Mouse (Mus musculus): Measurements from ENCODE around the gene Maml3. TPM values are rescaled to one million over a fixed set of nuclear protein-coding genes. Genes with fewer than 3 reads are reported as not detected.

Maml3 gene
- polyA plus RNA-seq, 1 experiment from 2014 or later: 5.2 TPM

DNA sequence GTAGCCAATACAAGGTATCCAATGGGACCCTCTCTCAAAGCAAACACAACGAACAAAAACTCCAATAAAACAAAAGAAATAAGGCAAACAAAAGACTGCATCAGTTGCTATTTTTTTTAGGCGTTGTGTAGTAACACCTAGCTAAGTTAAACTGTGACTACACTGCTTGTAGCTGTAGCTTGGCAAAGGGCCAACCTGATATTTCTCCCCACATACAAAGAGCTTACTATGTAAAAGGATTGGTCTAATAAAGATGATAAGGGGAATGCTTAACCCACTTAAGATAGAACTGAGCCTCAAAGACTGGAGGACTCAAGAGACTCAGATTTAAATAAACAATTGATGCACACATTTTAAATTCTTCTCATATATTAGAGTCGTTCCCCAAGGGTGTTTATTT, 230.6 kb downstream of the Maml3 start:
- Histone ChIP-seq H3K4me2 (no peak overlapping the region), H3K9me3 (no peaks in the 10 kb centered on the region), H3K4me3 (replicated peaks) (no peak overlapping the region), H3K36me3 (no peaks in the 10 kb centered on the region), H3K27ac (0 out of 2 replicates have a peak overlapping the region, but pooled peaks have one; percentile 7), H3K4me1 (peaks cover 23% of the 10 kb centered on the region), H3K9ac (no peak overlapping the region), H3K27me3 (replicated peaks) (no peaks in the 10 kb centered on the region)
- ATAC-seq (ENCODE audit: insufficient read depth, low FRiP score, low read depth): no peak; the same call in 1 of the 2 replicates
- WGBS: 46% methylated on average over 3 of the region's 3 CpGs

DNA sequence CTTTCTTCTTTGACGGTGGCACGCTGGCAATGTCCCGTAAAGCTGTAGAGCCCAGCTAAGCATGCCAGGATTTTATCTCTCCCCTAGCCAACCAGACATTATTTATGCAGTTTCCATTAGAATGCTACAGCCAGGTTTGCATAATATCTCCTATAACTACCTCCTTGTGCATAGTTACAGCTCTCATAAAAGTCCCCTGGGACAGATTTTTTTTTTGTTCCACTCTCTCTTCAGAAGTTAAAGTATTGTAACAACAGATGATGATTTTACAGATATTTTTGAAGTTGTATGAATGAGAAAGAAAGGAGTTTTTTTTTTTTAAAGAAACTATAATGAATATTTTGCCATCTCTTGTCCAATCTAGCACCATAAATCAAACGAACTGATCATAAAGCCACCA, 232.1 kb downstream of the Maml3 start:
- Histone ChIP-seq H3K9ac (no peak overlapping the region), H3K27me3 (replicated peaks) (no peaks in the 10 kb centered on the region), H3K4me3 (replicated peaks) (no peak overlapping the region), H3K4me2 (no peak overlapping the region), H3K36me3 (no peaks in the 10 kb centered on the region), H3K27ac (no peak overlapping the region), H3K4me1 (peaks cover 31% of the 10 kb centered on the region), H3K9me3 (no peaks in the 10 kb centered on the region)
- WGBS: 64% methylated on average over 4 of the region's 4 CpGs
- no peak for ATAC-seq (ENCODE audit: insufficient read depth, low FRiP score, low read depth)

DNA sequence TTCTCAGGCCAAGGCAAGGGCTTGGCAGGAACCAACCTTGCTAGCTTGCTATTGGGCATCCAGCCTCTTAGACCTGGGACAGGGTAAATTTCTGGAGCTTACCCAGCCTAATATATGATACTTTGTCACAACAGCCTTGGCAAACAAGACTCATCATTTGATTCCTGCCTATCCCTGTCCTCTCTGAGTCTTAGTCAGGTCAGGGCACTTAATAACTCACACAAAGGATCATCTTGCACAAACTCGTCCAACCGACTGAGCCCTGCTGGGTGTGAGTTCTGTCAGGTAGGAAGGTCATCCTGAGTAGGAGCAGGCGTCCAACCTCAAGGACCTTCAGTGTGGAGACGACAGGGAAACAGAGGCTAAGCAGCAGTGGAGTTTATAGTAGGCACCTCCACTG, 233.5 kb downstream of the Maml3 start:
- 65% methylated on average over 4 of the region's 4 CpGs for WGBS
- no peak overlapping the region for H3K9ac ChIP-seq
- no peaks in the 10 kb centered on the region for H3K9me3 ChIP-seq
- no peak overlapping the region for H3K4me3 ChIP-seq (replicated peaks)
- peaks cover 31% of the 10 kb centered on the region for H3K4me1 ChIP-seq
- H3K36me3 ChIP-seq: no peaks in the 10 kb centered on the region
- no peak overlapping the region for H3K4me2 ChIP-seq
- no peak for ATAC-seq (ENCODE audit: insufficient read depth, low FRiP score, low read depth)
- H3K27me3 ChIP-seq (replicated peaks): no peaks in the 10 kb centered on the region
- H3K27ac ChIP-seq: no peak overlapping the region

DNA sequence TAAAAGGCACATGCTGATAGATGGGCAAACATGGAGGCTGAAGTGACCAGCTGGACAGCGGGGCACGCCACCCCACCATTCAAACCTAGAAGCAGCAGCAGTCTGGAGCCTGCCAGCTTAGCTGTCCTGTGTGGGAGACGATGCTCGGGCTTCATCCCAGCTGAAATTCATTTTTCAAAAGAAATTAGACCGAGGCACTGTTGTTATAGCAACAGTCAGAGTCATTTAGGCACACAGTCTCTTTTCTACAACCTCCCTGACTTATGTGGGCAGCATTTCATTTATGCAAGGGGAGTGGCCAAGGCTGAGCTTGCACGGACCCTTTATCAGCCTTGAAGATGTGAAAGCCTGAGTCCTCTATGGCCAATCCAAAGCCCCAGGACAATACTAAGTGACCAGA, 234.9 kb downstream of the Maml3 start:
- Histone ChIP-seq H3K9me3 (no peaks in the 10 kb centered on the region), H3K4me2 (no peak overlapping the region), H3K9ac (no peak overlapping the region), H3K4me3 (replicated peaks) (no peak overlapping the region), H3K27me3 (replicated peaks) (no peaks in the 10 kb centered on the region), H3K36me3 (no peaks in the 10 kb centered on the region), H3K27ac (peak overlapping the region; percentile 35), H3K4me1 (peaks cover 27% of the 10 kb centered on the region)
- WGBS: 61% methylated on average over 6 of the region's 6 CpGs
- ATAC-seq (ENCODE audit: insufficient read depth, low FRiP score, low read depth): no peak

DNA sequence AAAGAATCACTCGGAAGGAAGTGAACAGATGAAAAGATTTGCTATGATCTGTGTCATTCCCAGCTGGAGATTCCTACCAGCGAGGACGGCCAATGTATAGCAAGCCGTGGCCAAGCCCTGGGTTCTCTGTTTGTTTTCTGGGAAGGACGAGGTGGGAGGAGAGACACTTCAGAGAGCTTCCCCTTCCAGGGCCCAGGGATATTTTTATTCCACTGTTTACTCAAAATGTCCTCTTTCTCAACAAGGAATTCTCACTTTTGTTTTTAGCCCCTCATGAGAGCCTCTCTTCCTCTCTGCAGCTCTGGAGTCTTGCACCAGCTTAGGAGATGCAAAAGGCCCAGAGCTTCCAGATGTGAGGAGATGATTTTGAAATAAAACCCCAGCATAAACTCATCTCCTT, 236.0 kb downstream of the Maml3 start:
- no peak for ATAC-seq (ENCODE audit: insufficient read depth, low FRiP score, low read depth)
- Histone ChIP-seq H3K9ac (no peak overlapping the region), H3K9me3 (no peaks in the 10 kb centered on the region), H3K27ac (peak overlapping the region; percentile 35), H3K36me3 (no peaks in the 10 kb centered on the region), H3K4me1 (peaks cover 23% of the 10 kb centered on the region), H3K27me3 (replicated peaks) (no peaks in the 10 kb centered on the region), H3K4me2 (no peak overlapping the region), H3K4me3 (replicated peaks) (no peak overlapping the region)
- 10% methylated on average over 5 of the region's 5 CpGs for WGBS

DNA sequence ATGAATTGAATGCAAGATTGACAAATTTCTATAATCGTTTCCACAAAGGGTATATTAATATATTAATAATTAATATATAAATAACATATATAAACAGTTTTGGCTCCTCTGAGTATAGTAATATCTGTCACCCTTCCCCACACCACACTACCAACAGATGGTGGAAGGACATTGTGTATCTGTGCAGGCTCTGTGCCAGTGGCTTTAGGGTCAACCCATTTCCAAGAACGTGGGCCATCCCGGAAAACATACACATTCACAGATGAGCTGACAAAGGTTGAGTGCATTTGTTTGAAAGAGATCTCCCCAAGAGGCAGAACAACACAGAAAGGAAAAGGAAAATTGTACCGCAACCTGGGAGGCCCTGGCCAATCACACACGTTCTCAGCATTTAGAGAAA, 238.4 kb downstream of the Maml3 start:
- WGBS: 79% methylated on average over 5 of the region's 5 CpGs
- ATAC-seq (ENCODE audit: insufficient read depth, low FRiP score, low read depth): no peak
- Histone ChIP-seq H3K4me1 (peaks cover 16% of the 10 kb centered on the region), H3K4me2 (no peak overlapping the region), H3K9me3 (no peaks in the 10 kb centered on the region), H3K4me3 (replicated peaks) (no peak overlapping the region), H3K27ac (no peak overlapping the region), H3K36me3 (no peaks in the 10 kb centered on the region), H3K27me3 (replicated peaks) (no peaks in the 10 kb centered on the region), H3K9ac (no peak overlapping the region)

DNA sequence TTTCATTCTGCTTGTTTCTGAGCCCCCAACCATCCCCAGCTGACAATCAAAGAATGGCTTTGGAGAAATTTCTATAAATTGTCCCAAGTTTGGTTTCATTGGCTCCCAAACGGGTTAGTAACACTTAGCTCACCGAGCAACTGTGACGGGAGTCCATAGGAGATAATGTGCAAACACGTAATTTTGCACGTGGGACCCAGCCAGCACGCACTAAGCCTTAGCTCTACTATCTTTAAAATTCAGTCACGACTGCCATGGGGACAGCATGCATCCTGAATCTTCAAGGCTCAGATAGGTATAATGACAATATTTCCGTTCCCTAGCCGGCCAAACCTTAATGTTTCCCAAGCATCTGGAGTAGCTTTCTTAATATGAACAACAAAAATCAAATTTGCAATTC, 243.2 kb downstream of the Maml3 start:
- Histone ChIP-seq H3K4me1 (peaks cover 6% of the 10 kb centered on the region; the same call in 1 of the 2 replicates), H3K9me3 (no peaks in the 10 kb centered on the region), H3K4me3 (replicated peaks) (no peak overlapping the region), H3K9ac (no peak overlapping the region), H3K4me2 (no peak overlapping the region), H3K27ac (no peak overlapping the region), H3K27me3 (replicated peaks) (no peaks in the 10 kb centered on the region), H3K36me3 (no peaks in the 10 kb centered on the region)
- ATAC-seq (ENCODE audit: insufficient read depth, low FRiP score, low read depth): no peak
- 88% methylated on average over 9 of the region's 9 CpGs for WGBS

DNA sequence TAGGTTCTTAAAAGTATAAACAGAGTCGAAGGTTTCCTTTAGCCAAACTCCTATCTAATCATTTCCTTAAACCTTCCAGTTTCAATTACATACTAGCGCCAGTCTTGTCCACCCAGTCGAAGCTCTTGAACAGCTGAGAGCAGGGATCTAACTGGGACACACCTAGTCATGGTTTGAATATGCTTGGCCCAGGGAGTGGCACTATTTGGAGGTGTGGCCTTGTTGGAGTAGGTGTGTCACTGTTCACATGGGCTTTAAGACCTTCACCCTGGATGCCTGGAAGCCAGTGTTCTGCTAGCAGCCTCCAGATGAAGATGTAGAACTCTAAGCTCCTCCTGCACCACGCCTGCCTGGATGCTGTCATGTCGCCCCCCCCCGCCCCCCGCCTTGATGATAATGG, 244.4 kb downstream of the Maml3 start:
- Histone ChIP-seq H3K9me3 (no peaks in the 10 kb centered on the region), H3K4me3 (replicated peaks) (no peak overlapping the region), H3K9ac (no peak overlapping the region), H3K27ac (no peak overlapping the region), H3K4me1 (peaks cover 6% of the 10 kb centered on the region; the same call in 1 of the 2 replicates), H3K27me3 (replicated peaks) (no peaks in the 10 kb centered on the region), H3K36me3 (no peaks in the 10 kb centered on the region), H3K4me2 (no peak overlapping the region)
- peak; percentile 63; the same call in 1 of the 2 replicates for ATAC-seq (ENCODE audit: insufficient read depth, low FRiP score, low read depth)
- 81% methylated on average over 7 of the region's 7 CpGs for WGBS

DNA sequence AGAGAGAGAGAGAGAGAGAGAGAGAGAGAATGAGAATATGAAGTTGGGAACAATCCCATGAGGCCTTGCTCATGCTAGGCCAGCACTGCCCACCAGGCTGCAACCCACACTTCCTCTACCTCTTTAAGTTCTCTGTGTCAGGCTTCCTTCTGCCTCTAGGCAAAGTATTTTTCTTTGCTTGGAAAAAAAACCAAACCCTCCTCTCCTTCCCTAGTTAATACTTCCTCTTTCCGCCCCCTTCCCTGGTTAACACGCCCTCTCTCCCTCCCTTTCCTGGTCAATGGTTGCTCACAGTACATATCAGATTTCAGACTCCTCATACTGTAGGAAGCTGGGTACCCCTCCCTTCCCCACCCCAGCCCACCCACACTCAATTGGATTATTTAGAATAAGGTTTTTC, 245.7 kb downstream of the Maml3 start:
- Histone ChIP-seq H3K4me1 (peaks cover 6% of the 10 kb centered on the region; the same call in 1 of the 2 replicates), H3K4me3 (replicated peaks) (no peak overlapping the region), H3K27ac (no peak overlapping the region), H3K9ac (no peak overlapping the region), H3K9me3 (no peaks in the 10 kb centered on the region), H3K36me3 (no peaks in the 10 kb centered on the region), H3K27me3 (replicated peaks) (no peaks in the 10 kb centered on the region), H3K4me2 (no peak overlapping the region)
- 38% methylated on average over 2 of the region's 2 CpGs for WGBS
- no peak; the same call in 1 of the 2 replicates for ATAC-seq (ENCODE audit: insufficient read depth, low FRiP score, low read depth)

DNA sequence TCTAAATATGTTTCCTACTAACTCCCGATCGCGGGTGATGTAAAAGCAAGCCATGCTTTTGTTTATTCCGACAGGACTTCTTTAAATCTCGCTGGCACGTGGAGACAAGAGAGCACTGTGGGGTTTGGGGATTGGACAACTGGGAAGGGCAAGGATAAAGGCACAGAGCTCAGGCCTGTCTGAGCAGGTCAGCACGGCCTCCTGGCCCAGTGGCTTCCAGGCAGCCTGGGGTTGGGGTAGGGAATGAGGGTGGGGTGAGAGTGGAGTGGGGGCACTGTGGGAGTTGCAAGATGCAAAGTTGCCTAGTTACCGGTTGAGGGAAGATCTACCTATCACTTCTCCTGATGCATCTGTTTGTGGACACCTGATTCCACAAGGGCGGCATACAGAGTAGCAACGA, 250.7 kb downstream of the Maml3 start:
- 64% methylated on average over 10 of the region's 10 CpGs for WGBS
- Histone ChIP-seq H3K27ac (no peak overlapping the region), H3K9me3 (no peaks in the 10 kb centered on the region), H3K4me2 (no peak overlapping the region), H3K9ac (no peak overlapping the region), H3K4me3 (replicated peaks) (no peak overlapping the region), H3K4me1 (peaks cover under 1% of the 10 kb centered on the region; the same call in 1 of the 2 replicates), H3K36me3 (no peaks in the 10 kb centered on the region), H3K27me3 (replicated peaks) (no peaks in the 10 kb centered on the region)
- ATAC-seq (ENCODE audit: insufficient read depth, low FRiP score, low read depth): no peak

DNA sequence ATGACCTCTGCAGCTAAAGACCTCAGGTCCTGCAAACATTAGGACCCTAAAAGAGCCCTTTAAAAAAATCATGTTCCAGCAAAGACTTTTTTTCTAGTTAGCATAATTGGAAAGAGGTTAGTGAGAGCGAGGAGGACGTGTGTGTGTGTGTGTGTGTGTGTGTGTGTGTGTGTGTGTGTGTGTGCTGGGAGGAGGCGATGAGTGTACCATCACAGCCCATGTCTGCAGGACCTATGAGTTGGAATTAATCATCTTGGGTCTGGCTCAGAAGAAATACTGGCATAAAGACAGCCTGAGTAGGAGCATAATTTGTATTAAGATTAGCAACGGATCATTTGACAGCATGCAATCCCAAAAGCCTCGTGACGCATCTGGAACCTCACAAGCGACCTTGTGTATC, 251.3 kb downstream of the Maml3 start:
- Histone ChIP-seq H3K4me3 (replicated peaks) (no peak overlapping the region), H3K27ac (no peak overlapping the region), H3K36me3 (no peaks in the 10 kb centered on the region), H3K4me2 (no peak overlapping the region), H3K27me3 (replicated peaks) (no peaks in the 10 kb centered on the region), H3K9me3 (no peaks in the 10 kb centered on the region), H3K4me1 (no peaks in the 10 kb centered on the region), H3K9ac (no peak overlapping the region)
- 81% methylated on average over 7 of the region's 7 CpGs for WGBS
- no peak for ATAC-seq (ENCODE audit: insufficient read depth, low FRiP score, low read depth)

DNA sequence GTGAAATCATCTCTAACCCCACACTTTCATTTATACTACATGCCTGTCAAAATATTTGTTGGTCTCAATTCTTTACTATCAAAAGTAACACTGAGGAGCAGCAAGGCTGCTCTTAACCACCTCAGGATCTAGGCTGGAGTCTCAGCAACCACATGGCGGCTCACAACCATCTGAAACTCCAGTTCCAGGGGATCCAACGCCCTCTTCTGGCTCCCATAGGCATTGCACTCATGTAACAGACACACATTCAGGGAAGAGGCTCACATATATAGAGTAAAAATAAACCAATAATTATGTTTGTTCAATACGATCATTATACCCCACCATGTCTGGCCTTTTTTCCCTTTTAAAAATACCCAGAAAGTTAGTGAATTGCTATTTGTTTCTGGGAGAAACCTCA, 252.2 kb downstream of the Maml3 start:
- Histone ChIP-seq H3K4me3 (replicated peaks) (no peak overlapping the region), H3K27me3 (replicated peaks) (no peaks in the 10 kb centered on the region), H3K9me3 (no peaks in the 10 kb centered on the region), H3K4me1 (no peaks in the 10 kb centered on the region), H3K4me2 (no peak overlapping the region), H3K36me3 (no peaks in the 10 kb centered on the region), H3K9ac (no peak overlapping the region), H3K27ac (no peak overlapping the region)
- WGBS: 72% methylated on average over 3 of the region's 3 CpGs
- ATAC-seq (ENCODE audit: insufficient read depth, low FRiP score, low read depth): no peak

DNA sequence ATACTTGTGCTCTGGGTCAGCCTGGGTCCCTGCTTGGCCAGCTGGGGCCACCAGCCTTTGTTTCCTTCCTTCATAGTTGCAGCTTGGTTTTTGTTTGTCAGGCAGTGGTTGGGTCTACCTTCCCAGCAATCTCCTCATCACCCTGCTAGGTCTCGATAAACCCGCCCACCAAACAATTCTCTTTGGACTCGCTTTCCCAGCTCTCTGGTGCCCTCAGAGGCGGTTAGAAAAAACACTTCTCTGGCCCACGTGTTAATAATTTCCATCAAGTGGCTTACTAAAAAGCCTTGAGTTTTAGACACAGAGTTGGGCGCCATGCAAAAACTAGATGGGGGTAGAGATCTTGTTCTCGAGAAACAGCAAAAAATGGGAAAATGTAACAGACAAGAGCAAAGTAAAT, 253.3 kb downstream of the Maml3 start:
- H3K9ac ChIP-seq: no peak overlapping the region
- H3K4me2 ChIP-seq: no peak overlapping the region
- no peaks in the 10 kb centered on the region for H3K4me1 ChIP-seq
- H3K27me3 ChIP-seq (replicated peaks): no peaks in the 10 kb centered on the region
- no peaks in the 10 kb centered on the region for H3K36me3 ChIP-seq
- no peak overlapping the region for H3K27ac ChIP-seq
- WGBS: 61% methylated on average over 7 of the region's 7 CpGs
- no peak overlapping the region for H3K4me3 ChIP-seq (replicated peaks)
- no peak for ATAC-seq (ENCODE audit: insufficient read depth, low FRiP score, low read depth)
- no peaks in the 10 kb centered on the region for H3K9me3 ChIP-seq
